Mouse (Mus musculus): Measurements from ENCODE around the gene Gsta3. TPM values are rescaled to one million over a fixed set of nuclear protein-coding genes. Genes with fewer than 3 reads are reported as not detected.

Gsta3 gene
- polyA plus RNA-seq (2014; fragmentation: Illumina TruSeq; extraction: RNeasy Lipid Tissue Mini Kit (QIAGEN cat#74804); ENCODE audit: low read depth, low replicate concordance): 17.3 TPM

GRCm38 (mm10) chr1:21239911-21240898, at the start of gene Gsta3:
Gene Gsta3, plus strand, starts transcription at chr1:21240589.

DNA sequence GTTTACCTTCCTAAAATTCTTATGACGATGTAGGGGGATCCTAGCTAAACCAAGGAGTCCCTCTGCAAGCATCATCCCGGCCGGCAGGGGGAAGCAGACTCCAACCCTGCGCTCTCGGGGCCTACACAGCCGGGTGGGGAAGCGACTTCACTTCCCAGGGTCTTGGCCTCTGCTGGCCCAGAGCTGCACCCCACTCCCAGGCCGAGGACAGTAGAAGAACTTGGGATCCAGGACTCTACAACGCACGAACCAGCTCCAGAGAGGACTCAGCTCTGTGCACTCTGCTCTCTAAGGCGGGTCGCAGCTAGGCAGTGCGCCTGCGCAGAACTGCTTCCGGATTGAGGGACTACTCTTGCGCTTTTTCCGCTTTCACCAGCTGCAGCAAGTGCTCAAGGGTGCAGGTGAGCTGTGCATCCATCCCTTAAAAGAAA, 21.9 kb upstream of the Gsta3 start, which contains the start of gene Tmem14a:
Tmem14a (plus strand) TSS at position 87 of the 431 bp plus-strand sequence.

Other genes starting within 250 kb of the Gsta3 start
- gene Tram2, start 161.4 kb upstream of the Gsta3 start, polyA plus RNA-seq (2014; fragmentation: Illumina TruSeq; extraction: RNeasy Lipid Tissue Mini Kit (QIAGEN cat#74804); ENCODE audit: low read depth, low replicate concordance): 2.9 TPM
- 16.3 TPM for gene Tmem14a, start 22.0 kb upstream of the Gsta3 start, polyA plus RNA-seq (2014; fragmentation: Illumina TruSeq; extraction: RNeasy Lipid Tissue Mini Kit (QIAGEN cat#74804); ENCODE audit: low read depth, low replicate concordance)
- 5.3 TPM for gene Khdc1a, start 109.1 kb downstream of the Gsta3 start, polyA plus RNA-seq (2014; fragmentation: Illumina TruSeq; extraction: RNeasy Lipid Tissue Mini Kit (QIAGEN cat#74804); ENCODE audit: low read depth, low replicate concordance)
- gene Khdc1c, start 127.7 kb downstream of the Gsta3 start, polyA plus RNA-seq (2014; fragmentation: Illumina TruSeq; extraction: RNeasy Lipid Tissue Mini Kit (QIAGEN cat#74804); ENCODE audit: low read depth, low replicate concordance): not detected
- not detected for gene Khdc1b, start 143.0 kb downstream of the Gsta3 start, polyA plus RNA-seq (2014; fragmentation: Illumina TruSeq; extraction: RNeasy Lipid Tissue Mini Kit (QIAGEN cat#74804); ENCODE audit: low read depth, low replicate concordance)

Measured in sigmoid colon, adult 10 weeks (tissue).